Mouse (Mus musculus) small intestine, adult 2 months (tissue): ENCODE data around the gene Slco6d1. TPM values are rescaled to one million over a fixed set of nuclear protein-coding genes. Genes with fewer than 3 reads are reported as not detected.
"Not testable (repeated sequence)": the region's sequence is repeated elsewhere in the genome, so short reads cannot be mapped to it uniquely, and the experiment has no call there.

Experiments
- H3K27ac ChIP-seq: fragments of 200-500 bp; 2 replicates; pipeline ENCODE4 v1.5.1; 2012; ENCODE audit warnings: low read depth, low read length, control low read depth, inconsistent platforms; ENCODE audit not compliant: insufficient read depth
- H3K27me3 ChIP-seq: fragments of 200-500 bp; 2 replicates; pipeline ENCODE4 v1.6.1; 2012; ENCODE audit warnings: mild to moderate bottlenecking, moderate library complexity, low read length, inconsistent platforms; ENCODE audit not compliant: control insufficient read depth, insufficient read depth
- H3K36me3 ChIP-seq: fragments of 200-500 bp; 2 replicates; pipeline ENCODE4 v1.6.1; 2012; ENCODE audit warnings: mild to moderate bottlenecking, low read length, control low read depth, inconsistent platforms; ENCODE audit not compliant: control insufficient read depth, insufficient read depth
- H3K4me1 ChIP-seq: fragments of 200-500 bp; 2 replicates; pipeline ENCODE4 v1.6.1; 2012; ENCODE audit warnings: low read length, inconsistent platforms, mixed read lengths; ENCODE audit not compliant: control insufficient read depth, insufficient read depth, insufficient read length
- H3K4me3 ChIP-seq: fragments of 200-500 bp; 2 replicates; pipeline ENCODE4 v1.5.1; 2012; ENCODE audit warnings: low read depth, mild to moderate bottlenecking, control low read depth, inconsistent platforms, low read length, moderate library complexity
- CTCF ChIP-seq: fragments of 200-500 bp; IDR thresholded peaks from 2 replicates; pipeline ENCODE4 v1.5.1; 2012; ENCODE audit warnings: low read depth, mild to moderate bottlenecking, control low read depth, inconsistent platforms, low read length, moderate library complexity, mixed read lengths; ENCODE audit not compliant: insufficient replicate concordance, insufficient read length; ENCODE audit errors: extremely low read depth
- POLR2A ChIP-seq: fragments of 200-500 bp; IDR thresholded peaks from 2 replicates; pipeline ENCODE4 v1.6.1; 2012; ENCODE audit warnings: low read depth, mild to moderate bottlenecking, control low read depth, inconsistent platforms, low read length, moderate library complexity
- WGBS: fragments of 180-500 bp; shearing (Covaris S2); methylation state at CpG from one replicate; pipeline ENCODE4 v1.1.7; 2018; 5-methylcytosine and 5-hydroxymethylcytosine counted together
- polyA plus RNA-seq: library from polyadenylated mRNA; depleted of rRNA; stranded (reverse); fragments of >200 nt; gene quantifications from 2 replicates; pipeline ENCODE4 v1.2.3, GENCODE M21; 2012

The Slco6d1 gene
- polyA plus RNA-seq, 1 experiment = not detected

GRCm38 (mm10) chr1:98523537-98523936 is 102.6 kb downstream of the Slco6d1 start:
- no peaks in the 10 kb centered on the region for H3K36me3 ChIP-seq
- H3K4me3 ChIP-seq = no peak overlapping the region
- TF ChIP-seq CTCF (no peak), POLR2A (no peak)
- H3K27ac ChIP-seq = no peak overlapping the region
- H3K27me3 ChIP-seq = no peaks in the 10 kb centered on the region
- no peaks in the 10 kb centered on the region for H3K4me1 ChIP-seq

- not testable (repeated sequence) for H3K27me3 ChIP-seq, H3K4me1 ChIP-seq, H3K4me3 ChIP-seq, H3K36me3 ChIP-seq, H3K27ac ChIP-seq
- WGBS = 44% methylated on average over 2 of the region's 2 CpGs
These were observed 107.4 kb downstream of the Slco6d1 start for GRCm38 (mm10) chr1:98528368-98528767.

- no peaks in the 10 kb centered on the region for H3K4me1 ChIP-seq
- H3K36me3 ChIP-seq = no peaks in the 10 kb centered on the region
- no peaks in the 10 kb centered on the region for H3K27me3 ChIP-seq
- no peak overlapping the region for H3K4me3 ChIP-seq
- no peak overlapping the region for H3K27ac ChIP-seq
- WGBS = 32% methylated on average over 2 of the region's 2 CpGs
- TF ChIP-seq POLR2A (no peak), CTCF (no peak)
These were observed 124.4 kb downstream of the Slco6d1 start for GRCm38 (mm10) chr1:98545372-98545771.

GRCm38 (mm10) chr1:98554388-98554787 is 133.5 kb downstream of the Slco6d1 start:
- Histone ChIP-seq H3K27ac (no peak overlapping the region), H3K36me3 (no peaks in the 10 kb centered on the region), H3K4me3 (no peak overlapping the region), H3K4me1 (no peaks in the 10 kb centered on the region), H3K27me3 (no peaks in the 10 kb centered on the region)
- WGBS = 82% methylated on average over 2 of the region's 2 CpGs
- TF ChIP-seq POLR2A (no peak), CTCF (no peak)

- no peaks in the 10 kb centered on the region for H3K36me3 ChIP-seq
- no peaks in the 10 kb centered on the region for H3K27me3 ChIP-seq
- no peaks in the 10 kb centered on the region for H3K4me1 ChIP-seq
- TF ChIP-seq CTCF (no peak), POLR2A (no peak)
- no peak overlapping the region for H3K27ac ChIP-seq
- no peak overlapping the region for H3K4me3 ChIP-seq
These were observed 144.8 kb downstream of the Slco6d1 start for GRCm38 (mm10) chr1:98565701-98566100.
